Mouse (Mus musculus): ENCODE data around the gene Dpf3. TPM values are rescaled to one million over a fixed set of nuclear protein-coding genes. Genes with fewer than 3 reads are reported as not detected.
A peak's percentile ranks its signal among the peaks of the same experiment; 100 is the strongest.

Gene Dpf3
- polyA plus RNA-seq, 1 experiment, result 4.0 TPM

GRCm38 (mm10) chr12:83491609-83492008 lies 4.1 kb upstream of the Dpf3 start:
- no peaks in the 10 kb centered on the region for H3K27me3 ChIP-seq (replicated peaks; ENCODE audit: control insufficient read depth, insufficient read depth, low read length)
- 56% methylated on average over 1 of the region's 1 CpGs for WGBS
- DNase-seq, result no peak
- H3K4me1 ChIP-seq (ENCODE audit: control insufficient read depth, insufficient read depth, low read length), result no peaks in the 10 kb centered on the region
- no peak overlapping the region for H3K27ac ChIP-seq (ENCODE audit: insufficient read depth, low read depth, low read length)
- H3K36me3 ChIP-seq (ENCODE audit: control insufficient read depth, insufficient read depth, low read length), result no peaks in the 10 kb centered on the region
- TF ChIP-seq CTCF (conservative IDR thresholded peaks at IDR 0.05; ENCODE audit: insufficient read depth, insufficient read length, low read depth, low read length), result peak; percentile 34; the same call in 1 of the 2 replicates
- no peak for TF ChIP-seq POLR2A (IDR thresholded peaks at IDR 0.05; ENCODE audit: low read depth, low read length)
- H3K4me3 ChIP-seq (ENCODE audit: insufficient read depth, low read depth, low read length), result no peak overlapping the region

GRCm38 (mm10) chr12:83489748-83490147 lies 2.2 kb upstream of the Dpf3 start:
- Histone ChIP-seq H3K36me3 (ENCODE audit: control insufficient read depth, insufficient read depth, low read length) (no peaks in the 10 kb centered on the region), H3K27me3 (replicated peaks; ENCODE audit: control insufficient read depth, insufficient read depth, low read length) (no peaks in the 10 kb centered on the region), H3K27ac (ENCODE audit: insufficient read depth, low read depth, low read length) (no peak overlapping the region), H3K4me1 (ENCODE audit: control insufficient read depth, insufficient read depth, low read length) (no peaks in the 10 kb centered on the region), H3K4me3 (ENCODE audit: insufficient read depth, low read depth, low read length) (no peak overlapping the region)
- TF ChIP-seq CTCF (conservative IDR thresholded peaks at IDR 0.05; ENCODE audit: insufficient read depth, insufficient read length, low read depth, low read length) (peak; percentile 41), POLR2A (IDR thresholded peaks at IDR 0.05; ENCODE audit: low read depth, low read length) (no peak)
- 40% methylated on average over 2 of the region's 2 CpGs for WGBS
- no peak for DNase-seq

GRCm38 (mm10) chr12:83488211-83488941 lies 860 bp upstream of the Dpf3 start:
- WGBS, result under 1% methylated on average over 29 of the region's 29 CpGs
- no peak for TF ChIP-seq POLR2A (IDR thresholded peaks at IDR 0.05; ENCODE audit: low read depth, low read length)
- TF ChIP-seq CTCF (conservative IDR thresholded peaks at IDR 0.05; ENCODE audit: insufficient read depth, insufficient read length, low read depth, low read length), result no peak
- no peaks in the 10 kb centered on the region for H3K27me3 ChIP-seq (replicated peaks; ENCODE audit: control insufficient read depth, insufficient read depth, low read length)
- DNase-seq, result peak; percentile 64
- H3K4me1 ChIP-seq (ENCODE audit: control insufficient read depth, insufficient read depth, low read length), result no peaks in the 10 kb centered on the region
- peak overlapping the region; percentile 66 for H3K4me3 ChIP-seq (ENCODE audit: insufficient read depth, low read depth, low read length)
- peak overlapping the region; percentile 13 for H3K27ac ChIP-seq (ENCODE audit: insufficient read depth, low read depth, low read length)
- no peaks in the 10 kb centered on the region for H3K36me3 ChIP-seq (ENCODE audit: control insufficient read depth, insufficient read depth, low read length)

DNA sequence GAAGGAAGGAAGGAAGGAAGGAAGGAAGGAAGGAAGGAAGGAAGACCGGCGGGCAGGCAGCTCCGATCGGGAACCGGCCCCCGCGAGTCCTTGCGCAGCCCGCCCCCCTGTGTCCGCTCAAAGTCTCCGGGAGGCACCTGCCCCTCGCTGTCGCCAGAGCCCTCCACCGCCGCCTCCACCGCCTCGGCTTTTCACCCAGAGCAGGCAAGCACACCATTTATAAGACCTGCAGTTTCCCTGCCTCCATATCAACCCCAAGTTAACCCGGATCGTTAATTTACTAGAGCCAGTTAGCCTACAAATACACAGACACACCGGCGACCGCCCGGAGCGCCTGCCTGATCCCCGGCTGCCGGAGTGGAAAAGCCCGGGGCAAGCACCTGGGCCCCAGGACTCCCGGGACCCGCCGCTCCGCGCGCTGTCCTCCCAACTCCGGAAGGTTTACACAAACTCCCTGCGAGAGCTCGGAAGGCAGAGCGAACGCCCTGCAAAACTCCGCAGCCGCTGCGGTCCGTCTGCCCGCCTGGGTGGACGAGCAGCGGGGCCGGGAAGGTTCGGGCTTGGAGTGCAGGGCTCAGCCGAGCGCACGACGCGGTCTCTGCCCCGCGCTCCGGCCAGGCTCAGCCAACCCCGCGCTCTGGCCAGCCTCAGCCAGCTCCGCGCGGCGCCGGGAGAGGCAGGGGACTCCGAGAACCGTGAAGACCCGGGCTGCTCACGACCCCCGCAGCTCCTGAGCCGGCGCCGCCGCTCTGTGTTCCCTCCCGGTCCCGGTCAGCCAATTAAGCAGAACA lies 650 bp downstream of the Dpf3 start:
- no peaks in the 10 kb centered on the region for H3K4me1 ChIP-seq (ENCODE audit: control insufficient read depth, insufficient read depth, low read length)
- peak overlapping the region; percentile 19; the same call in 1 of the 2 replicates for H3K27ac ChIP-seq (ENCODE audit: insufficient read depth, low read depth, low read length)
- TF ChIP-seq POLR2A (IDR thresholded peaks at IDR 0.05; ENCODE audit: low read depth, low read length), result no peak
- TF ChIP-seq CTCF (conservative IDR thresholded peaks at IDR 0.05; ENCODE audit: insufficient read depth, insufficient read length, low read depth, low read length), result no peak
- peak; percentile 53 for DNase-seq
- peak overlapping the region; percentile 64 for H3K4me3 ChIP-seq (ENCODE audit: insufficient read depth, low read depth, low read length)
- no peaks in the 10 kb centered on the region for H3K27me3 ChIP-seq (replicated peaks; ENCODE audit: control insufficient read depth, insufficient read depth, low read length)
- under 1% methylated on average over 72 of the region's 73 CpGs for whole genome bisulfite sequencing
- H3K36me3 ChIP-seq (ENCODE audit: control insufficient read depth, insufficient read depth, low read length), result no peaks in the 10 kb centered on the region

- H3K4me1 ChIP-seq (ENCODE audit: control insufficient read depth, insufficient read depth, low read length), result no peaks in the 10 kb centered on the region
- H3K27me3 ChIP-seq (replicated peaks; ENCODE audit: control insufficient read depth, insufficient read depth, low read length), result no peaks in the 10 kb centered on the region
- under 1% methylated on average over 53 of the region's 53 CpGs for WGBS
- no peak overlapping the region for H3K27ac ChIP-seq (ENCODE audit: insufficient read depth, low read depth, low read length)
- no peaks in the 10 kb centered on the region for H3K36me3 ChIP-seq (ENCODE audit: control insufficient read depth, insufficient read depth, low read length)
- TF ChIP-seq POLR2A (IDR thresholded peaks at IDR 0.05; ENCODE audit: low read depth, low read length), result no peak
- TF ChIP-seq CTCF (conservative IDR thresholded peaks at IDR 0.05; ENCODE audit: insufficient read depth, insufficient read length, low read depth, low read length), result no peak
- peak overlapping the region; percentile 64 for H3K4me3 ChIP-seq (ENCODE audit: insufficient read depth, low read depth, low read length)
- DNase-seq, result peak; percentile 40
These were observed 1.4 kb downstream of the Dpf3 start for GRCm38 (mm10) chr12:83485911-83486670.

- no peaks in the 10 kb centered on the region for H3K27me3 ChIP-seq (replicated peaks; ENCODE audit: control insufficient read depth, insufficient read depth, low read length)
- 23% methylated on average over 24 of the region's 24 CpGs for WGBS
- no peak for TF ChIP-seq CTCF (conservative IDR thresholded peaks at IDR 0.05; ENCODE audit: insufficient read depth, insufficient read length, low read depth, low read length)
- TF ChIP-seq POLR2A (IDR thresholded peaks at IDR 0.05; ENCODE audit: low read depth, low read length), result no peak
- H3K4me1 ChIP-seq (ENCODE audit: control insufficient read depth, insufficient read depth, low read length), result no peaks in the 10 kb centered on the region
- H3K4me3 ChIP-seq (ENCODE audit: insufficient read depth, low read depth, low read length), result peak overlapping the region; percentile 64; the same call in 1 of the 2 replicates
- no peak for DNase-seq
- no peak overlapping the region for H3K27ac ChIP-seq (ENCODE audit: insufficient read depth, low read depth, low read length)
- H3K36me3 ChIP-seq (ENCODE audit: control insufficient read depth, insufficient read depth, low read length), result no peaks in the 10 kb centered on the region
These were observed 2.4 kb downstream of the Dpf3 start for GRCm38 (mm10) chr12:83484855-83485745.
